Mouse (Mus musculus) intestine, embryonic 16.5 days (tissue): Measurements from ENCODE around the gene N4bp1. TPM values are rescaled to one million over a fixed set of nuclear protein-coding genes. Genes with fewer than 3 reads are reported as not detected.
A peak's percentile ranks its signal among the peaks of the same experiment; 100 is the strongest.

Experiments used
- ATAC-seq: fragments of 200-750 bp; cut with Nextera tagmentation; 2 replicates; pipeline ENCODE4 v1.8.0; 2017; ENCODE audit warnings: moderate TSS enrichment, moderate library complexity
- H3K27ac ChIP-seq: fragments of 300-500 bp; sonication (generic); 2 replicates; pipeline ENCODE4 v1.5.1; 2014; ENCODE audit warnings: mild to moderate bottlenecking, low read length
- H3K27me3 ChIP-seq: fragments of 300-500 bp; sonication (generic); replicated peaks from 2 replicates; pipeline ENCODE4 v1.6.1; 2014; ENCODE audit warnings: low read length, control low read depth, mixed read lengths; ENCODE audit not compliant: control insufficient read depth, insufficient read depth
- H3K36me3 ChIP-seq: fragments of 300-500 bp; sonication (generic); 2 replicates; pipeline ENCODE4 v1.6.1; 2014; ENCODE audit warnings: low read length, control low read depth; ENCODE audit not compliant: control insufficient read depth, insufficient read depth
- H3K4me1 ChIP-seq: fragments of 300-500 bp; sonication (generic); 2 replicates; pipeline ENCODE4 v1.6.1; 2014; ENCODE audit warnings: low read length, control low read depth, mixed read lengths; ENCODE audit not compliant: control insufficient read depth, insufficient read depth
- H3K4me2 ChIP-seq: fragments of 300-500 bp; sonication (generic); 2 replicates; pipeline ENCODE4 v1.6.1; 2014; ENCODE audit warnings: low read depth, low read length, control low read depth
- H3K4me3 ChIP-seq: fragments of 300-500 bp; sonication (generic); 2 replicates; pipeline ENCODE4 v1.5.1; 2014; ENCODE audit warnings: mild to moderate bottlenecking, low read length
- H3K9ac ChIP-seq: fragments of 300-500 bp; sonication (generic); 2 replicates; pipeline ENCODE4 v1.6.1; 2014; ENCODE audit warnings: low read depth, low read length
- H3K9me3 ChIP-seq: fragments of 300-500 bp; sonication (generic); 2 replicates; pipeline ENCODE4 v1.6.1; 2016; ENCODE audit warnings: low read length, control low read depth; ENCODE audit not compliant: control insufficient read depth
- WGBS: fragments of 180-500 bp; shearing (Covaris S2); extraction: QIAGEN DNeasy Blood & Tissue Kit; methylation state at CpG from one replicate; pipeline ENCODE4 v1.1.7; 2014; 5-methylcytosine and 5-hydroxymethylcytosine counted together
- polyA plus RNA-seq: library from polyadenylated mRNA; unstranded; fragments of >200 nt; fragmentation: Nextera tagmentation; extraction: Ambion mirVana; gene quantifications from 2 replicates; pipeline ENCODE4 v1.2.1, GENCODE M21; 2015

N4bp1 gene
- polyA plus RNA-seq, 1 experiment from 2014 or later: 4.9 TPM

GRCm38 (mm10) chr8:86884067-86884466 is 991 bp downstream of the N4bp1 start:
- peak overlapping the region; percentile 95 for H3K9ac ChIP-seq
- WGBS: under 1% methylated on average over 16 of the region's 16 CpGs
- H3K9me3 ChIP-seq: no peaks in the 10 kb centered on the region
- peak overlapping the region; percentile 90 for H3K27ac ChIP-seq
- H3K4me1 ChIP-seq: peaks cover 26% of the 10 kb centered on the region
- 0 out of 2 replicates have a peak, but pooled peaks cover 3% of the 10 kb centered on the region for H3K36me3 ChIP-seq
- H3K4me3 ChIP-seq: peak overlapping the region; percentile 93
- no peak for ATAC-seq
- peak overlapping the region; percentile 94 for H3K4me2 ChIP-seq
- no peaks in the 10 kb centered on the region for H3K27me3 ChIP-seq

GRCm38 (mm10) chr8:86882568-86883478 is 2.2 kb downstream of the N4bp1 start:
- peaks cover 21% of the 10 kb centered on the region for H3K4me1 ChIP-seq
- H3K4me2 ChIP-seq: peak overlapping the region; percentile 94
- H3K27ac ChIP-seq: no peak overlapping the region
- 0 out of 2 replicates have a peak overlapping the region, but pooled peaks have one; percentile 44 for H3K9ac ChIP-seq
- no peaks in the 10 kb centered on the region for H3K27me3 ChIP-seq
- H3K4me3 ChIP-seq: peak overlapping the region; percentile 93; the same call in 1 of the 2 replicates
- no peak for ATAC-seq
- H3K9me3 ChIP-seq: no peaks in the 10 kb centered on the region
- 0 out of 2 replicates have a peak, but pooled peaks cover 3% of the 10 kb centered on the region for H3K36me3 ChIP-seq
- WGBS: 61% methylated on average over 11 of the region's 11 CpGs

- peaks cover 21% of the 10 kb centered on the region for H3K4me1 ChIP-seq
- 0 out of 2 replicates have a peak, but pooled peaks cover 3% of the 10 kb centered on the region for H3K36me3 ChIP-seq
Observed at GRCm38 (mm10) chr8:86881951-86882350, 3.1 kb downstream of the N4bp1 start.

GRCm38 (mm10) chr8:86881068-86881609 is 3.9 kb downstream of the N4bp1 start:
- Histone ChIP-seq H3K9ac (no peak overlapping the region), H3K4me3 (no peak overlapping the region), H3K9me3 (no peaks in the 10 kb centered on the region), H3K36me3 (0 out of 2 replicates have a peak, but pooled peaks cover 3% of the 10 kb centered on the region), H3K27ac (no peak overlapping the region), H3K4me2 (no peak overlapping the region), H3K4me1 (peaks cover 26% of the 10 kb centered on the region), H3K27me3 (no peaks in the 10 kb centered on the region)
- no peak for ATAC-seq
- WGBS: 76% methylated on average over 11 of the region's 11 CpGs

More at GRCm38 (mm10) chr8:86881951-86882350, 3.1 kb downstream of the N4bp1 start:
- H3K4me2 ChIP-seq: no peak overlapping the region
- no peak overlapping the region for H3K27ac ChIP-seq
- H3K9me3 ChIP-seq: no peaks in the 10 kb centered on the region
- no peak overlapping the region for H3K4me3 ChIP-seq
- H3K27me3 ChIP-seq: no peaks in the 10 kb centered on the region
- no peak for ATAC-seq
- peak overlapping the region; percentile 37; the same call in 1 of the 2 replicates for H3K9ac ChIP-seq
- WGBS: 68% methylated on average over 9 of the region's 9 CpGs

- peaks cover 20% of the 10 kb centered on the region for H3K4me1 ChIP-seq
- WGBS: 84% methylated on average over 2 of the region's 2 CpGs
- H3K27ac ChIP-seq: no peak overlapping the region
- H3K9me3 ChIP-seq: no peaks in the 10 kb centered on the region
- H3K4me2 ChIP-seq: no peak overlapping the region
- H3K27me3 ChIP-seq: no peaks in the 10 kb centered on the region
- ATAC-seq: no peak
- 0 out of 2 replicates have a peak, but pooled peaks cover 3% of the 10 kb centered on the region for H3K36me3 ChIP-seq
- H3K4me3 ChIP-seq: no peak overlapping the region
- H3K9ac ChIP-seq: no peak overlapping the region
Observed at GRCm38 (mm10) chr8:86876831-86877230, 8.2 kb downstream of the N4bp1 start.

GRCm38 (mm10) chr8:86874055-86874454 is 11.0 kb downstream of the N4bp1 start:
- Histone ChIP-seq H3K27ac (no peak overlapping the region), H3K36me3 (no peaks in the 10 kb centered on the region), H3K9ac (no peak overlapping the region), H3K27me3 (no peaks in the 10 kb centered on the region), H3K4me3 (no peak overlapping the region), H3K4me2 (no peak overlapping the region), H3K9me3 (no peaks in the 10 kb centered on the region), H3K4me1 (peaks cover 20% of the 10 kb centered on the region)
- WGBS: 85% methylated on average over 2 of the region's 2 CpGs
- ATAC-seq: no peak

GRCm38 (mm10) chr8:86873151-86873550 is 11.9 kb downstream of the N4bp1 start:
- H3K27ac ChIP-seq: 0 out of 2 replicates have a peak overlapping the region, but pooled peaks have one; percentile 10
- H3K27me3 ChIP-seq: no peaks in the 10 kb centered on the region
- H3K9ac ChIP-seq: no peak overlapping the region
- no peaks in the 10 kb centered on the region for H3K9me3 ChIP-seq
- peaks cover 20% of the 10 kb centered on the region for H3K4me1 ChIP-seq
- WGBS: 45% methylated on average over 2 of the region's 2 CpGs
- H3K36me3 ChIP-seq: no peaks in the 10 kb centered on the region
- no peak overlapping the region for H3K4me3 ChIP-seq
- ATAC-seq: peak; percentile 71; the same call in 1 of the 2 replicates
- H3K4me2 ChIP-seq: no peak overlapping the region

GRCm38 (mm10) chr8:86872097-86872815 is 12.8 kb downstream of the N4bp1 start:
- 91% methylated on average over 11 of the region's 11 CpGs for WGBS
- ATAC-seq: no peak
- no peak overlapping the region for H3K4me2 ChIP-seq
- H3K36me3 ChIP-seq: no peaks in the 10 kb centered on the region
- H3K27ac ChIP-seq: no peak overlapping the region
- no peak overlapping the region for H3K9ac ChIP-seq
- H3K4me3 ChIP-seq: no peak overlapping the region
- no peaks in the 10 kb centered on the region for H3K9me3 ChIP-seq
- peaks cover 20% of the 10 kb centered on the region for H3K4me1 ChIP-seq
- H3K27me3 ChIP-seq: no peaks in the 10 kb centered on the region

GRCm38 (mm10) chr8:86871421-86871820 is 13.6 kb downstream of the N4bp1 start:
- WGBS: 95% methylated on average over 2 of the region's 2 CpGs
- peaks cover 16% of the 10 kb centered on the region for H3K4me1 ChIP-seq

More at GRCm38 (mm10) chr8:86871421-86871820, 13.6 kb downstream of the N4bp1 start:
- Histone ChIP-seq H3K4me2 (no peak overlapping the region), H3K27me3 (no peaks in the 10 kb centered on the region), H3K9ac (no peak overlapping the region), H3K4me3 (no peak overlapping the region), H3K9me3 (no peaks in the 10 kb centered on the region), H3K36me3 (no peaks in the 10 kb centered on the region), H3K27ac (no peak overlapping the region)
- ATAC-seq: no peak
